Mouse (Mus musculus) embryonic facial prominence, embryonic 13.5 days (tissue): ENCODE measurements around the gene Wfdc9. TPM values are rescaled to one million over a fixed set of nuclear protein-coding genes. Genes with fewer than 3 reads are reported as not detected.
A peak's percentile ranks its signal among the peaks of the same experiment; 100 is the strongest.

ENCODE experiments used
- ATAC-seq: fragments of 200-750 bp; cut with Nextera tagmentation; 2 replicates; pipeline ENCODE4 v1.8.0; 2017; ENCODE audit warnings: low read depth; ENCODE audit not compliant: insufficient number of reproducible peaks, insufficient read depth, low FRiP score, low TSS enrichment
- H3K27ac ChIP-seq: fragments of 300-500 bp; sonication (generic); 2 replicates; pipeline ENCODE4 v1.5.1; 2015; ENCODE audit warnings: moderate library complexity, mild to moderate bottlenecking, inconsistent platforms
- H3K27me3 ChIP-seq: fragments of 300-500 bp; sonication (generic); 2 replicates; pipeline ENCODE4 v1.6.1; 2015; ENCODE audit warnings: mild to moderate bottlenecking, inconsistent platforms
- H3K36me3 ChIP-seq: fragments of 300-500 bp; sonication (generic); 2 replicates; pipeline ENCODE4 v1.6.1; 2015; ENCODE audit warnings: mild to moderate bottlenecking, inconsistent platforms
- H3K4me1 ChIP-seq: fragments of 300-500 bp; sonication (generic); 2 replicates; pipeline ENCODE4 v1.6.1; 2015; ENCODE audit warnings: inconsistent platforms
- H3K4me2 ChIP-seq: fragments of 300-500 bp; sonication (generic); 2 replicates; pipeline ENCODE4 v1.6.1; 2015; ENCODE audit warnings: moderate library complexity, mild to moderate bottlenecking, inconsistent platforms
- H3K4me3 ChIP-seq: fragments of 300-500 bp; sonication (generic); 2 replicates; pipeline ENCODE4 v1.5.1; 2015; ENCODE audit warnings: mild to moderate bottlenecking, inconsistent platforms
- H3K9ac ChIP-seq: fragments of 300-500 bp; sonication (generic); 2 replicates; pipeline ENCODE4 v1.6.1; 2015; ENCODE audit warnings: mild to moderate bottlenecking, inconsistent platforms
- H3K9me3 ChIP-seq: fragments of 300-500 bp; sonication (generic); 2 replicates; pipeline ENCODE4 v1.6.1; 2016; ENCODE audit warnings: inconsistent platforms
- WGBS: fragments of 180-500 bp; shearing (Covaris S2); methylation state at CpG from one replicate; pipeline ENCODE4 v1.1.7; 2015; ENCODE audit warnings: mixed read lengths; 5-methylcytosine and 5-hydroxymethylcytosine counted together
- polyA plus RNA-seq: library from polyadenylated mRNA; unstranded; fragments of >200 nt; fragmentation: Nextera tagmentation; extraction: Ambion mirVana; gene quantifications from 2 replicates; pipeline ENCODE4 v1.2.1, GENCODE M21; 2015

Gene Wfdc9
- polyA plus RNA-seq: not detected in 2 replicates

DNA sequence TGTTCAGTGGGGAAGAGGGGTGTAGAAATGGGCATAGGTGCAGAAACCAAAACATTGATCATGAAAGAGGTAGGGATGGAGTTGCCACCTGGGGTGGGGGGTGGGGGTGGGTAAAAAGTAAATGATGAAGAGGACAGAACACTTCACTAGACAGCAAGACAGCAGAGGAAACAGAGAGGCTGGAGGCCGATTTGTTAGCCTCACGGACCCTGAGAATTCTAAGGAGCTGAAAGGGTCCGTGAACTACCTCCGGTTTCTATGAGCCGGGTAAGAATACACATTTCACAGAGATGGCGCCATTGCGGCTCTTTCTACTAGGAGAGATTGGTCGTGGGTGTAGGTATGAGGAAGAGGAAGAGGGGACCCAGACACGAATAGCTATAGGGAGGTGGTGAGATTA, at the start of gene Wfdc9:
TSS of gene Wfdc9 (minus strand) at position 101 of the 400 bp plus-strand sequence.
- WGBS: 83% methylated on average over 9 of the region's 9 CpGs
- H3K4me3 ChIP-seq: no peak within 1 kb of the TSS

DNA sequence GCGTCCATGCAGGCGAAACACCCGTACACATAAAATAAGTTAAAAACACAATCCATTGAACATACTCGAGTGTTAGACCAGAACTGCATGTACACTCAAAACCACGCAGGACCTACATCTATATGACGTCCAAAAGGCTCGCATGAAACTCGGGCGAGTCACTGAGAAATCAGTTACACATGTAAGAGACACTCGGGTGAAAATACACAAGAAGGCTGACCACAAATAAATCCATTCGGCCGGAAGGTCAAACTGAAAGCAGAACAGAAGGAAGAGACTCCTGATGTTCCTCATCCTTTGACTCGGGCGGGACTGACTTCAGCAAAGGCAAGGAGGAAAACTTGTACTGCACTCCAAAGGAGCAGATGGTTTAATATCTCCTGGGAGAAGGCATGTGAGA, 49.6 kb upstream of the Wfdc9 start:
- no peak for ATAC-seq
- no peaks in the 10 kb centered on the region for H3K36me3 ChIP-seq
- 83% methylated on average over 14 of the region's 14 CpGs for WGBS
- H3K27ac ChIP-seq: no peak overlapping the region
- H3K27me3 ChIP-seq: no peaks in the 10 kb centered on the region
- no peak overlapping the region for H3K4me2 ChIP-seq
- H3K9ac ChIP-seq: no peak overlapping the region
- no peaks in the 10 kb centered on the region for H3K4me1 ChIP-seq
- H3K4me3 ChIP-seq: no peak overlapping the region
- no peaks in the 10 kb centered on the region for H3K9me3 ChIP-seq

More for the DNA sequence above, at the start of gene Wfdc9:
- Histone ChIP-seq H3K4me2 (no peak within 1 kb of the TSS), H3K27ac (no peak within 1 kb of the TSS), H3K9me3 (no peaks in the 10 kb centered on the region), H3K9ac (no peak within 1 kb of the TSS), H3K36me3 (no peaks in the 10 kb centered on the region), H3K27me3 (peaks cover 7% of the 10 kb centered on the region), H3K4me1 (no peaks in the 10 kb centered on the region; the same call in 1 of the 2 replicates)
- ATAC-seq: no peak

DNA sequence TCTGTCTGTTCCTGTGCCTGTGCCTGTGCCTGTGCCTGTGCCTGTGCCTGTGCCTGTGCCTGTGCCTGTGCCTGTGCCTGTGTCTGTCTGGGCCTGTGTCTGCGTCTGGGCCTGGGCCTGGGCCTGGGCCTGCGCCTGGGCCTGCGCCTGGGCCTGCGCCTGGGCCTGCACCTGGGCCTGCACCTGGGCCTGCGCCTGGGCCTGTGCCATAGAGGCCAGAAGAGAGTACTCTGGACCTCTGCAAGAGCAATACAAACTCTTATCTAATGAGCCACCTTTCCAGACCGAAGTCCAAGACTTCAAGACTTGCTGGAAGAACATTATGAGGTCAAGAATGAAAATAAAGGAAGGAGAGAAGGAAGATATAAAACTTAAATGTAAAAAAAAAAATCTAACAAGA, 48.9 kb upstream of the Wfdc9 start:
- H3K4me1 ChIP-seq: no peaks in the 10 kb centered on the region
- no peak overlapping the region for H3K9ac ChIP-seq
- H3K27ac ChIP-seq: no peak overlapping the region
- WGBS: 88% methylated on average over 6 of the region's 6 CpGs
- H3K36me3 ChIP-seq: no peaks in the 10 kb centered on the region
- no peaks in the 10 kb centered on the region for H3K27me3 ChIP-seq
- no peak overlapping the region for H3K4me3 ChIP-seq
- H3K9me3 ChIP-seq: no peaks in the 10 kb centered on the region
- no peak overlapping the region for H3K4me2 ChIP-seq
- ATAC-seq: no peak

DNA sequence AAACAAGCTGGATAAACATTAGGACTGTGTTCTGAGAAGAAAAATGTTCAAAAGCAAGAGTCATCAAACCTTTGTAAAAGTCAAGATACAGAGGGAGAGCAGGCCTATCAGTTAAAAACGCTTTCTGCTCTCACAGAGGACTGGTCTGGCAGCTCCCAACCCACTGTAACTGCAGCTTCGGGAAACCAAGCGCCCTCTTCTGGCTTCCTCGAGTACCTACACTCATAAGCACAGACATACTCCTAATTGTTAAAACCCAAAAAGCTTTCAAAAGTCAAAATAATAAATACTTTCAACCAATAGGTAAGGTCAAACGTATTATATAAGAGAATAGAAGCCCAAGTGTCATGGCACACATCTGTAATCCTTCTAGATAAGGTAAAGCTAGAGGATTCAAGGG, 47.9 kb upstream of the Wfdc9 start:
- ATAC-seq: no peak
- no peak overlapping the region for H3K4me2 ChIP-seq
- H3K36me3 ChIP-seq: no peaks in the 10 kb centered on the region
- no peaks in the 10 kb centered on the region for H3K4me1 ChIP-seq
- H3K9me3 ChIP-seq: no peaks in the 10 kb centered on the region
- no peak overlapping the region for H3K27ac ChIP-seq
- H3K27me3 ChIP-seq: no peaks in the 10 kb centered on the region
- 82% methylated on average over 5 of the region's 5 CpGs for WGBS
- H3K4me3 ChIP-seq: no peak overlapping the region
- no peak overlapping the region for H3K9ac ChIP-seq

GRCm38 (mm10) chr2:164701761-164702160, 45.4 kb upstream of the Wfdc9 start:
- H3K36me3 ChIP-seq: no peaks in the 10 kb centered on the region
- H3K4me1 ChIP-seq: no peaks in the 10 kb centered on the region
- no peak overlapping the region for H3K4me3 ChIP-seq
- ATAC-seq: no peak
- no peaks in the 10 kb centered on the region for H3K9me3 ChIP-seq
- H3K27me3 ChIP-seq: no peaks in the 10 kb centered on the region
- H3K4me2 ChIP-seq: no peak overlapping the region
- H3K27ac ChIP-seq: no peak overlapping the region
- no peak overlapping the region for H3K9ac ChIP-seq
- 86% methylated on average over 5 of the region's 5 CpGs for WGBS

DNA sequence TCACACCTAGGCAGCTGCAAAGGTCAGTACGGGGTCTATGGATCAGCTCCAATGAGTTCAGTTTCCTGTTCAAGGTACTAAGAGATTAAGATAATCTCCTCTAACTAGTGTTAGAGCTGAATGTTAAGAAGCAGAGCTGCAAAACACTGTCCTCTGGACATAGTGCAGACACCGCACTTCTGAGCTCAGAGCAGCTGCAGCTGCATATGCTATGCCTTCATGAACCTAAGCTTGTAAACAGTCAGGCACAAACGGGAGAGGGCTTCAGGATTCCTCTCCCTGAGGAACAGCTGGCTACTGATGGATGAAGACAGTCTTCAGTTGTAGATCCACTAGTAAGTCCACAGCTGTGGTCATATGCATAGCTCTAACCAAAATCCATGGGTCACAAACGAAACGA, 44.6 kb upstream of the Wfdc9 start:
- H3K4me3 ChIP-seq: no peak overlapping the region
- H3K4me1 ChIP-seq: no peaks in the 10 kb centered on the region
- no peak overlapping the region for H3K4me2 ChIP-seq
- H3K9me3 ChIP-seq: no peaks in the 10 kb centered on the region
- no peak overlapping the region for H3K9ac ChIP-seq
- ATAC-seq: no peak
- H3K27ac ChIP-seq: no peak overlapping the region
- 76% methylated on average over 5 of the region's 5 CpGs for WGBS
- H3K27me3 ChIP-seq: no peaks in the 10 kb centered on the region
- no peaks in the 10 kb centered on the region for H3K36me3 ChIP-seq

- no peak within 1 kb of the TSS for H3K4me3 ChIP-seq
- no peaks in the 10 kb centered on the region for H3K36me3 ChIP-seq
- ATAC-seq: no peak
- no peaks in the 10 kb centered on the region for H3K9me3 ChIP-seq
- H3K4me1 ChIP-seq: no peaks in the 10 kb centered on the region
- no peaks in the 10 kb centered on the region for H3K27me3 ChIP-seq
- no peak within 1 kb of the TSS for H3K4me2 ChIP-seq
- no peak within 1 kb of the TSS for H3K27ac ChIP-seq
- no peak within 1 kb of the TSS for H3K9ac ChIP-seq
- WGBS: 77% methylated on average over 4 of the region's 4 CpGs
Observed at GRCm38 (mm10) chr2:164698201-164698600, 41.8 kb upstream of the Wfdc9 start, which contains the start of gene Spint4. TSS of gene Spint4 (plus strand) at chr2:164698501.

- Histone ChIP-seq H3K4me2 (no peak within 1 kb of the TSS), H3K4me3 (no peak within 1 kb of the TSS), H3K4me1 (no peaks in the 10 kb centered on the region), H3K27me3 (no peaks in the 10 kb centered on the region), H3K9me3 (no peaks in the 10 kb centered on the region), H3K36me3 (no peaks in the 10 kb centered on the region), H3K27ac (no peak within 1 kb of the TSS), H3K9ac (no peak within 1 kb of the TSS)
- ATAC-seq: no peak
- WGBS: 61% methylated on average over 3 of the region's 3 CpGs
Observed at GRCm38 (mm10) chr2:164684807-164685206, 28.4 kb upstream of the Wfdc9 start, which contains the start of gene Wfdc13. TSS of gene Wfdc13 (plus strand) at chr2:164685107.

GRCm38 (mm10) chr2:164679906-164680305, 23.5 kb upstream of the Wfdc9 start:
- H3K9me3 ChIP-seq: no peaks in the 10 kb centered on the region
- no peak overlapping the region for H3K9ac ChIP-seq
- no peak overlapping the region for H3K27ac ChIP-seq
- no peaks in the 10 kb centered on the region for H3K27me3 ChIP-seq
- WGBS: 27% methylated on average over 3 of the region's 3 CpGs
- H3K36me3 ChIP-seq: no peaks in the 10 kb centered on the region
- H3K4me1 ChIP-seq: 0 out of 2 replicates have a peak, but pooled peaks cover 8% of the 10 kb centered on the region
- ATAC-seq: no peak
- H3K4me3 ChIP-seq: no peak overlapping the region
- H3K4me2 ChIP-seq: no peak overlapping the region

DNA sequence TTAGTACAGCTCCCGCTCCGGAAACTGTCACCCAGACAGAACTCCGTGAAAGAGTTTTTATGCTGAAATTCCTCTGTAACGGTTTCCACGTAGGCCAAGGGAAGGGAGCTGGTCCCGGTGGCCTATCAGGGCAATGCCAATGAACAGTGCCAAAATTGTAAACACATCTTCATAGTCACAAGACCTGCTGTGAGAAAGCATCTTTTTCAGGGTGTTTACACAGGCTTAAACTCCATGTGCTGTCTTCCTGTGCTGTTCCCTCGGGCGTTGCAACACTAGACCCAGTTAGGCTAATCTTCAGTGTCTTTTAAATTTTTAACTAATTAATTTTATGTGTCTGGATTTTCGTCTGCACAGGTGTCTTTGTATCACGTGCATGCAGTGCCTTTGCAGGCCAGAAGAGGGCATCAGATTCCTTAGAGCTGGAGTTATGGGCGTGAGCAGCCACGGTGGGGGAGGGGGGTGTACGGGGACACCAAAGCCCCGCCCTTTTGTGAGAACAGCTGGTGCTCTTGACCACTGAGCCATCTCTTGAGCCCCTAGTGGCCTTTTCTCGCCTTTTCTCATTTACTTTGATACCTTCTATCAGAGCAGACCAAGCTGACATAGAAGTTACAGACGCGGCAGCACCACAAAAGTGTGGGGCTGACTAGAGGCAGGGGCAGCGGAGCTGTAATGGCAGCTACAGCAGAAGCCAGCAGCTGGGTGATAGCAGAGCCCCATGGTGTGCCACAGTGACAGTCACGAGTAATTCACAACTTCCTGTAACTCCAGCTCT, 22.7 kb upstream of the Wfdc9 start:
- no peaks in the 10 kb centered on the region for H3K9me3 ChIP-seq
- no peaks in the 10 kb centered on the region for H3K27me3 ChIP-seq
- H3K36me3 ChIP-seq: no peaks in the 10 kb centered on the region
- 0 out of 2 replicates have a peak overlapping the region, but pooled peaks have one; percentile 32 for H3K9ac ChIP-seq
- H3K4me1 ChIP-seq: 0 out of 2 replicates have a peak, but pooled peaks cover 8% of the 10 kb centered on the region
- ATAC-seq: no peak
- H3K4me3 ChIP-seq: peak overlapping the region; percentile 39
- H3K4me2 ChIP-seq: peak overlapping the region; percentile 58
- H3K27ac ChIP-seq: no peak overlapping the region
- 21% methylated on average over 19 of the region's 19 CpGs for WGBS

GRCm38 (mm10) chr2:164676916-164677685, 20.7 kb upstream of the Wfdc9 start:
- Histone ChIP-seq H3K4me2 (no peak overlapping the region), H3K4me1 (0 out of 2 replicates have a peak, but pooled peaks cover 8% of the 10 kb centered on the region), H3K36me3 (no peaks in the 10 kb centered on the region), H3K9ac (no peak overlapping the region), H3K27ac (no peak overlapping the region), H3K9me3 (no peaks in the 10 kb centered on the region), H3K27me3 (no peaks in the 10 kb centered on the region), H3K4me3 (no peak overlapping the region)
- 82% methylated on average over 16 of the region's 16 CpGs for WGBS
- no peak for ATAC-seq
